Mouse (Mus musculus): ENCODE results near the gene Krt36. TPM values are rescaled to one million over a fixed set of nuclear protein-coding genes. Genes with fewer than 3 reads are reported as not detected.

Gene Krt36
- total and polyA plus RNA-seq, 3 experiments: not detected

DNA sequence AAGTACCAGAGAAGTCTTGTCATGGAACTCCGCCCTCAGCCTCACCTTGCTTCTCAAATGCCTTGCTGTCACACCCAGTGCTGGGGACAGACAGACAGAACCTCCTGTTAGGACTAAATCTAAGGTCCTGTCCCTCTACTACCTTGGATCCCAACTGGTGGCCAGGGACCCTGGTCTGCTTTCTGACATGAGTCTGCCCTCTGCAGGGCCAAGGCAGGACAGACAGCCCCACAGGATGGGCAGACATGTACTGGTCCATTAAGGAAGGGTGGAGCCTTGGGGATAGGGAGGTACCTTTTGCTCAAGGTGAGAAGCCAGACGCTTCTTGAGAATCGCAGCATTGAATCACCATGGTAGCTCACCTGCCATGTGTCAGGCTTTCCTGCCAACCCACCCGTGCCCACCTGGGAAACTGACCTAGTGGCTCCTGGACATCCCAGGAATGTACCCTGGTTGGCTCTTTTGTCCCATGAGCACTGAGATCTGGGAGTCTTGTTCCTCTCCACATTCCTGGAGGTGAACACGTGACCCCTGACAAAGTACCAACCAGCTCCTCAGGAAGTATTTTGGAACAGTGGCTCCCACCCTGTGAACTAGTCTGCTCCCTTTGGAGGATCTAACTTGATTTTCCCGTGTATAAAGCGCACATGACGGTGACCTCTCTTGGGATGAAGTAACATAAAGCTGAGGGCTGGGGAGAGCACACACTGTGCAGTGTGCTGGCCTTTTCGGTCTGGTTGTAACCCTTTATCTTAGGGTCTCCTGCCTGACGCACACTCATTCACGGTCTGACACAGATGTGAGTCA lies 7.7 kb upstream of the Krt36 start:
- no peaks in the 10 kb centered on the region for H3K27me3 ChIP-seq (ENCODE audit: control insufficient read depth in 1 of 2, insufficient read depth in 2 of 2, low read length in 2 of 2)
- H3K79me2 ChIP-seq (ENCODE audit: control insufficient read depth, insufficient read depth, low read length, poor library complexity): no peaks in the 10 kb centered on the region

DNA sequence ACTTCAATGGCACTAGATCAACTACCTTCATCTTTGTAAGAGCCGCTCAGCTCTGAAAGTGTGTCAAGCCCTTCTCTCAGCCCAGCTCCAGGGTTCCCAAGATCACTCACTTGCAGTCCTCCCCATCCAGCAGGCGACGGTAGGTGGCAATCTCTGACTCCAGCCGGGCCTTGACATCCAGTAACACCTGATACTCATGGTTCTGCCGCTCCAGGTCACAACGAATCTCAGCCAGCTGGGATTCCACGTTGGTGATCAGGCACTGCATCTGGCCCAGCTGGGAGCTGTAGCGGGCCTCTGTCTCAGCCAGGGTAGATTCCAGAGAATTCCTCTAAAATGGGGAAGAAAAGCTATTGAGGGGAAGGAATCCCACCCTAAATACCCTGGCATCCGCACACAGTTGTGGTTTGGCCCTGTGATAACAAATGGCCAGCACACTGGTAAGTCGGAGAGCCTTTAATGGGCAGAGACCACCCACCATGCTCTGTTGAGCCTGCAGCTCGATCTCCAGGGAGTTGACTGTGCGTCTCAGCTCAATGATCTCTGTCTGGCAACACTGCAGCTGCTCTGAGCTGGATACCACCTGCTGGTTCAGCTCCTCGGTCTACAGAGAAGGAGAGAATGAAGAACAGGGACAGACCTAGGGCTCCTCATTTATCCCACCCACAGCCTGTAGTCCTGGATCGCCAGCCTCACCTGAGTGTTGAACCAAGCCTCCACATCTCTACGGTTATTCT lies 2.6 kb downstream of the Krt36 start:
- no peak overlapping the region for H3K4me3 ChIP-seq (ENCODE audit: control insufficient read depth in 1 of 2, insufficient read depth in 1 of 2, low read depth in 2 of 2, low read length in 2 of 2)
- DNase-seq (ENCODE audit: low read depth, low spot score): no peak
- no peaks in the 10 kb centered on the region for H3K36me3 ChIP-seq (ENCODE audit: control insufficient read depth in 1 of 2, insufficient read depth in 2 of 2, low read length in 2 of 2)
- no peaks in the 10 kb centered on the region for H3K9me3 ChIP-seq (replicated peaks; ENCODE audit: insufficient read depth, low read length)
- no peaks in the 10 kb centered on the region for H3K4me1 ChIP-seq (ENCODE audit: control insufficient read depth in 1 of 2, insufficient read depth in 2 of 2, low read length in 2 of 2)
- TF ChIP-seq ZC3H11A (IDR thresholded peaks at IDR 0.05; ENCODE audit: low read depth, low read length) (no peak), MYB (IDR thresholded peaks at IDR 0.05; ENCODE audit: low read depth, low read length) (no peak), CHD1 (IDR thresholded peaks at IDR 0.05; ENCODE audit: low read depth, low read length) (no peak)
- no peak overlapping the region for H3K27ac ChIP-seq (ENCODE audit: control insufficient read depth, low read depth, low read length)
- H3K27me3 ChIP-seq (ENCODE audit: control insufficient read depth in 1 of 2, insufficient read depth in 2 of 2, low read length in 2 of 2): no peaks in the 10 kb centered on the region
- H3K9ac ChIP-seq (ENCODE audit: control insufficient read depth, low read depth, low read length, poor library complexity, severe bottlenecking): no peak overlapping the region
- no peaks in the 10 kb centered on the region for H3K79me2 ChIP-seq (ENCODE audit: control insufficient read depth, insufficient read depth, low read length, poor library complexity)

More for the DNA sequence above, 7.7 kb upstream of the Krt36 start:
- Histone ChIP-seq H3K9ac (ENCODE audit: control insufficient read depth, low read depth, low read length, poor library complexity, severe bottlenecking) (no peak overlapping the region), H3K4me3 (ENCODE audit: control insufficient read depth in 1 of 2, insufficient read depth in 1 of 2, low read depth in 2 of 2, low read length in 2 of 2) (no peak overlapping the region), H3K36me3 (ENCODE audit: control insufficient read depth in 1 of 2, insufficient read depth in 2 of 2, low read length in 2 of 2) (no peaks in the 10 kb centered on the region), H3K9me3 (replicated peaks; ENCODE audit: insufficient read depth, low read length) (no peaks in the 10 kb centered on the region), H3K27ac (ENCODE audit: control insufficient read depth, low read depth, low read length) (no peak overlapping the region), H3K4me1 (ENCODE audit: control insufficient read depth in 1 of 2, insufficient read depth in 2 of 2, low read length in 2 of 2) (no peaks in the 10 kb centered on the region)
- no peak for TF ChIP-seq ZNF384 (IDR thresholded peaks at IDR 0.05; ENCODE audit: low read depth, low read length)
- TF ChIP-seq ELF1 (IDR thresholded peaks at IDR 0.05; ENCODE audit: low read depth, low read length): no peak
- TF ChIP-seq ZC3H11A (IDR thresholded peaks at IDR 0.05; ENCODE audit: low read depth, low read length): no peak
- TF ChIP-seq TCF12 (IDR thresholded peaks at IDR 0.05; ENCODE audit: low read depth, low read length): no peak
- TF ChIP-seq UBTF (IDR thresholded peaks at IDR 0.05; ENCODE audit: borderline replicate concordance, insufficient read depth, low read depth, low read length): no peak
- TF ChIP-seq GABPA (IDR thresholded peaks at IDR 0.05; ENCODE audit: low read depth, low read length): no peak
- no peak for TF ChIP-seq ZMIZ1 (IDR thresholded peaks at IDR 0.05; ENCODE audit: low read depth, low read length)
- TF ChIP-seq BHLHE40 (IDR thresholded peaks at IDR 0.05; ENCODE audit: borderline replicate concordance, low read depth, low read length): no peak
- TF ChIP-seq MAX (IDR thresholded peaks at IDR 0.05; ENCODE audit: low read length): no peak
- TF ChIP-seq CHD1 (IDR thresholded peaks at IDR 0.05; ENCODE audit: low read depth, low read length): no peak
- no peak for DNase-seq (ENCODE audit: low read depth, low spot score)

DNA sequence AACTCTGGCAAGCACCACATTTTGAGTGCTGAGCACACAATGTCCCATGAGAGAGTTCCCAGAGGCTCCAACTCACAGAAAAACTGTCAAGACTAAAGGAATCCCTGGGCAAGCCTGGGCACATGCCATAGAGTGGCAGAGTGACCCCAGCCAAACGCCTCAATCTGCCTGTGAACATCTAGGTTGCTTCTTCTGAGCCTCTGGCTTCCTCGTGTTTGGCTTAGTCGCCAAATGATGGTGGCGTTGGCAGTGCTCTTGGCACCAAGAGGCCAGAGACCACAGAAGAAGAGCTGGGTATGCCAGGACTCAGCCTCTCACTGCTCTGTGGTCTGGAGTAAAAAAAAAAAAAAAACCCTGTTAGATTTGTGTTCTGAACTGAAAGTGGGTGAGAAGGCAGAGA lies 5.0 kb downstream of the Krt36 start:
- H3K9ac ChIP-seq (ENCODE audit: control insufficient read depth, low read depth, low read length, poor library complexity, severe bottlenecking): no peak overlapping the region
- no peaks in the 10 kb centered on the region for H3K9me3 ChIP-seq (replicated peaks; ENCODE audit: insufficient read depth, low read length)
- H3K4me1 ChIP-seq (ENCODE audit: control insufficient read depth in 1 of 2, insufficient read depth in 2 of 2, low read length in 2 of 2): no peaks in the 10 kb centered on the region
- H3K27ac ChIP-seq (ENCODE audit: control insufficient read depth, low read depth, low read length): no peak overlapping the region
- DNase-seq (ENCODE audit: low read depth, low spot score): no peak
- H3K27me3 ChIP-seq (ENCODE audit: control insufficient read depth in 1 of 2, insufficient read depth in 2 of 2, low read length in 2 of 2): no peaks in the 10 kb centered on the region
- no peaks in the 10 kb centered on the region for H3K36me3 ChIP-seq (ENCODE audit: control insufficient read depth in 1 of 2, insufficient read depth in 2 of 2, low read length in 2 of 2)
- TF ChIP-seq HCFC1 (IDR thresholded peaks at IDR 0.05; ENCODE audit: low read depth, low read length): no peak
- TF ChIP-seq CTCF (IDR thresholded peaks at IDR 0.05 in 2 of 3, conservative IDR thresholded peaks at IDR 0.05 in 1 of 3; ENCODE audit: control insufficient read depth in 1 of 3, insufficient read depth in 1 of 3, low read depth in 2 of 3, low read length in 3 of 3, poor library complexity in 1 of 3, severe bottlenecking in 1 of 3): no peak
- TF ChIP-seq ETS1 (IDR thresholded peaks at IDR 0.05; ENCODE audit: low read depth, low read length): no peak
- no peak for TF ChIP-seq MAX (IDR thresholded peaks at IDR 0.05; ENCODE audit: low read length)
- no peak for TF ChIP-seq SIN3A (IDR thresholded peaks at IDR 0.05; ENCODE audit: low read length)
- no peak for TF ChIP-seq POLR2A (IDR thresholded peaks at IDR 0.05; ENCODE audit: control insufficient read depth in 1 of 2, insufficient read depth in 1 of 2, low read depth in 1 of 2, low read length in 2 of 2, poor library complexity in 1 of 2)
- TF ChIP-seq MYB (IDR thresholded peaks at IDR 0.05; ENCODE audit: low read depth, low read length): no peak
- TF ChIP-seq TBP (IDR thresholded peaks at IDR 0.05; ENCODE audit: low read depth, low read length): no peak
- no peak for TF ChIP-seq MXI1 (IDR thresholded peaks at IDR 0.05; ENCODE audit: low read depth, low read length)
- TF ChIP-seq ZNF384 (IDR thresholded peaks at IDR 0.05; ENCODE audit: low read depth, low read length): no peak
- H3K79me2 ChIP-seq (ENCODE audit: control insufficient read depth, insufficient read depth, low read length, poor library complexity): no peaks in the 10 kb centered on the region
- no peak overlapping the region for H3K4me3 ChIP-seq (ENCODE audit: control insufficient read depth in 1 of 2, insufficient read depth in 1 of 2, low read depth in 2 of 2, low read length in 2 of 2)
